Mouse (Mus musculus): ENCODE results near the gene Flywch1. TPM values are rescaled to one million over a fixed set of nuclear protein-coding genes. Genes with fewer than 3 reads are reported as not detected.

The Flywch1 gene
- 10 to 100 TPM; 39.4 to 40.1 TPM for total RNA-seq (2021)
- 25.9 and 33.4 TPM in 2 replicates for polyA plus RNA-seq (2012; rRNA removed)
- long read RNA-seq, partial matches to known transcripts, result 6 of 41 reads
- long read RNA-seq, other reads (novel, unspliced or antisense), result 35 of 41 reads

- 4% methylated on average over 58 of the region's 58 CpGs for WGBS
- H3K9ac ChIP-seq (ENCODE audit: low read depth, low read length), result peak within 1 kb of the TSS; percentile 95
- intact Hi-C loops (cut with DNase I), result loop anchor here (2.0 to 5.0 kb wide), 4 partner anchors 23 to 191 kb away; partner anchors contain the start of gene Elob
- peaks cover 1% of the 10 kb centered on the region; the same call in 1 of the 2 replicates for H3K4me1 ChIP-seq (ENCODE audit: control insufficient read depth, insufficient read depth, low read length)
- H3K27ac ChIP-seq, result peak within 1 kb of the TSS; percentile 98
- peak; percentile 98 to 99 for DNase-seq
- TF ChIP-seq EP300 (IDR thresholded peaks at IDR 0.05; ENCODE audit: insufficient read depth, low read depth, low read length), result peak; percentile 77; the same call in 1 of the 2 replicates
- no peak; the same call in 1 of the 2 replicates for TF ChIP-seq POLR2A (IDR thresholded peaks at IDR 0.05; ENCODE audit: insufficient read depth, low read depth, low read length)
- H3K27me3 ChIP-seq (ENCODE audit: control insufficient read depth, insufficient read depth, low read length), result no peaks in the 10 kb centered on the region
- no peaks in the 10 kb centered on the region for H3K36me3 ChIP-seq (ENCODE audit: control insufficient read depth, insufficient read depth, low read length)
- peak within 1 kb of the TSS; percentile 86 for H3K4me3 ChIP-seq
- no peaks in the 10 kb centered on the region for H3K79me2 ChIP-seq (replicated peaks; ENCODE audit: control insufficient read depth, insufficient read depth, low read length)
Measured at GRCm38 (mm10) chr17:23771284-23772218, at the start of gene Flywch1. Gene Flywch1, minus strand, starts transcription at chr17:23771602.

- DNase-seq, result no peak
- Histone ChIP-seq H3K79me2 (replicated peaks; ENCODE audit: control insufficient read depth, insufficient read depth, low read length) (no peaks in the 10 kb centered on the region), H3K4me1 (ENCODE audit: control insufficient read depth, insufficient read depth, low read length) (no peaks in the 10 kb centered on the region), H3K9ac (ENCODE audit: low read depth, low read length) (no peak overlapping the region), H3K36me3 (ENCODE audit: control insufficient read depth, insufficient read depth, low read length) (peaks cover 22% of the 10 kb centered on the region), H3K27ac (no peak overlapping the region), H3K27me3 (ENCODE audit: control insufficient read depth, insufficient read depth, low read length) (no peaks in the 10 kb centered on the region), H3K4me3 (no peak overlapping the region)
- intact Hi-C loops (cut with DNase I), result no loop called here
- TF ChIP-seq EP300 (IDR thresholded peaks at IDR 0.05; ENCODE audit: insufficient read depth, low read depth, low read length) (no peak), POLR2A (IDR thresholded peaks at IDR 0.05; ENCODE audit: insufficient read depth, low read depth, low read length) (no peak)
- WGBS, result 96% methylated on average over 5 of the region's 5 CpGs
Measured at GRCm38 (mm10) chr17:23820731-23821130, 49.3 kb upstream of the Flywch1 start.

GRCm38 (mm10) chr17:23819235-23819634 is 47.8 kb upstream of the Flywch1 start:
- Histone ChIP-seq H3K4me1 (ENCODE audit: control insufficient read depth, insufficient read depth, low read length) (no peaks in the 10 kb centered on the region), H3K27ac (no peak overlapping the region), H3K36me3 (ENCODE audit: control insufficient read depth, insufficient read depth, low read length) (peaks cover 27% of the 10 kb centered on the region), H3K27me3 (ENCODE audit: control insufficient read depth, insufficient read depth, low read length) (no peaks in the 10 kb centered on the region), H3K4me3 (no peak overlapping the region), H3K9ac (ENCODE audit: low read depth, low read length) (no peak overlapping the region), H3K79me2 (replicated peaks; ENCODE audit: control insufficient read depth, insufficient read depth, low read length) (no peaks in the 10 kb centered on the region)
- no peak for DNase-seq
- intact Hi-C loops (cut with DNase I), result no loop called here
- no peak for TF ChIP-seq POLR2A (IDR thresholded peaks at IDR 0.05; ENCODE audit: insufficient read depth, low read depth, low read length)
- no peak for TF ChIP-seq CTCF (IDR thresholded peaks at IDR 0.05)
- TF ChIP-seq EP300 (IDR thresholded peaks at IDR 0.05; ENCODE audit: insufficient read depth, low read depth, low read length), result no peak
- 97% methylated on average over 25 of the region's 25 CpGs for WGBS

DNA sequence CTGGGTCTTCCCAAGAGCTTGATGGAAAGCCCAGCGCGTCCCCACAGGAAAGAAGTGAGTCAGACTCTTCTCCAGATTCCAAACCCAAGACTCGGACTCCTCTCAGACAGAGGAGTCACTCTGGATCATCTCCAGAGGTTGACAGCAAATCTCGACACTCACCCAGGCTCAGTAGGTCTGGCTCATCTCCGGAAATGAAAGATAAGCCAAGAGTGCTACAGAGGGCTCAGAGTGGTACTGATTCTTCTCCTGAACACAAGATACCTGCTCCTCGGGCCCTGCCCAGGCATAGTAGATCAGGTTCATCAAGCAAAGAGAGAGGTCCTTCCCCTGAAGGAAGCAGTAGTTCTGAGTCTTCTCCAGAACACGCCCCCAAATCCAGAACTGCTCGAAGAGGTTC is 47.2 kb upstream of the Flywch1 start:
- Histone ChIP-seq H3K9ac (ENCODE audit: low read depth, low read length) (no peak overlapping the region), H3K79me2 (replicated peaks; ENCODE audit: control insufficient read depth, insufficient read depth, low read length) (no peaks in the 10 kb centered on the region), H3K27me3 (ENCODE audit: control insufficient read depth, insufficient read depth, low read length) (no peaks in the 10 kb centered on the region), H3K4me3 (no peak overlapping the region), H3K27ac (no peak overlapping the region), H3K4me1 (ENCODE audit: control insufficient read depth, insufficient read depth, low read length) (no peaks in the 10 kb centered on the region), H3K36me3 (ENCODE audit: control insufficient read depth, insufficient read depth, low read length) (peaks cover 32% of the 10 kb centered on the region)
- 92% methylated on average over 8 of the region's 8 CpGs for WGBS
- intact Hi-C loops (cut with DNase I), result no loop called here
- no peak for DNase-seq
- TF ChIP-seq CTCF (IDR thresholded peaks at IDR 0.05) (no peak), EP300 (IDR thresholded peaks at IDR 0.05; ENCODE audit: insufficient read depth, low read depth, low read length) (no peak), POLR2A (IDR thresholded peaks at IDR 0.05; ENCODE audit: insufficient read depth, low read depth, low read length) (no peak)

GRCm38 (mm10) chr17:23815641-23816040 is 44.2 kb upstream of the Flywch1 start:
- Histone ChIP-seq H3K79me2 (replicated peaks; ENCODE audit: control insufficient read depth, insufficient read depth, low read length) (no peaks in the 10 kb centered on the region), H3K36me3 (ENCODE audit: control insufficient read depth, insufficient read depth, low read length) (peaks cover 43% of the 10 kb centered on the region), H3K27me3 (ENCODE audit: control insufficient read depth, insufficient read depth, low read length) (no peaks in the 10 kb centered on the region), H3K4me3 (no peak overlapping the region), H3K9ac (ENCODE audit: low read depth, low read length) (no peak overlapping the region), H3K27ac (no peak overlapping the region), H3K4me1 (ENCODE audit: control insufficient read depth, insufficient read depth, low read length) (no peaks in the 10 kb centered on the region)
- TF ChIP-seq CTCF (IDR thresholded peaks at IDR 0.05), result no peak
- TF ChIP-seq EP300 (IDR thresholded peaks at IDR 0.05; ENCODE audit: insufficient read depth, low read depth, low read length), result no peak
- TF ChIP-seq POLR2A (IDR thresholded peaks at IDR 0.05; ENCODE audit: insufficient read depth, low read depth, low read length), result no peak
- no peak for DNase-seq
- intact Hi-C loops (cut with DNase I), result no loop called here
- WGBS, result 99% methylated on average over 16 of the region's 16 CpGs

GRCm38 (mm10) chr17:23807918-23808317 is 36.5 kb upstream of the Flywch1 start:
- peaks cover 53% of the 10 kb centered on the region for H3K36me3 ChIP-seq (ENCODE audit: control insufficient read depth, insufficient read depth, low read length)
- no peak overlapping the region for H3K27ac ChIP-seq
- no peak for DNase-seq
- peaks cover 3% of the 10 kb centered on the region; the same call in 1 of the 2 replicates for H3K79me2 ChIP-seq (replicated peaks; ENCODE audit: control insufficient read depth, insufficient read depth, low read length)
- H3K4me1 ChIP-seq (ENCODE audit: control insufficient read depth, insufficient read depth, low read length), result peaks cover 8% of the 10 kb centered on the region
- intact Hi-C loops (cut with DNase I), result loop anchor here (2.0 kb wide), 2 partner anchors 37 to 59 kb away; partner anchors contain the start of gene Flywch1
- no peak for TF ChIP-seq EP300 (IDR thresholded peaks at IDR 0.05; ENCODE audit: insufficient read depth, low read depth, low read length)
- no peak for TF ChIP-seq POLR2A (IDR thresholded peaks at IDR 0.05; ENCODE audit: insufficient read depth, low read depth, low read length)
- TF ChIP-seq CTCF (IDR thresholded peaks at IDR 0.05), result no peak
- H3K27me3 ChIP-seq (ENCODE audit: control insufficient read depth, insufficient read depth, low read length), result no peaks in the 10 kb centered on the region
- WGBS, result 77% methylated on average over 3 of the region's 3 CpGs
- H3K4me3 ChIP-seq, result no peak overlapping the region
- no peak overlapping the region for H3K9ac ChIP-seq (ENCODE audit: low read depth, low read length)

Measured in heart, adult 2 months (tissue).